Mouse (Mus musculus) hindbrain, embryonic 11.5 days (tissue): ENCODE measurements at regions not wholly inside any gene's neighbourhood (a gene's known extent, or its start where the extent isn't known, plus 50 kb on each side); places are given as distances from the start of the nearest gene placed in this dataset.

Experiments
- ATAC-seq: fragments of 200-750 bp; cut with Nextera tagmentation; 2 replicates; pipeline ENCODE4 v1.8.0; 2017; ENCODE audit warnings: mild to moderate bottlenecking, moderate TSS enrichment, moderate library complexity; ENCODE audit not compliant: low FRiP score
- DNase-seq: peaks from one replicate; pipeline ENCODE4 v3.0.0-alpha.2; 2015; ENCODE audit warnings: low spot score
- H3K27ac ChIP-seq: fragments of 300-500 bp; sonication (generic); 2 replicates; pipeline ENCODE4 v1.5.1; 2014; ENCODE audit warnings: mild to moderate bottlenecking, low read depth, low read length
- H3K27me3 ChIP-seq: fragments of 300-500 bp; sonication (generic); 2 replicates; pipeline ENCODE4 v1.6.1; 2014; ENCODE audit warnings: mild to moderate bottlenecking, low read length, moderate library complexity, mixed read lengths; ENCODE audit not compliant: control insufficient read depth, insufficient read depth
- H3K36me3 ChIP-seq: fragments of 300-500 bp; sonication (generic); 2 replicates; pipeline ENCODE4 v1.6.1; 2014; ENCODE audit warnings: mild to moderate bottlenecking, low read length, moderate library complexity, mixed read lengths; ENCODE audit not compliant: control insufficient read depth, insufficient read depth
- H3K4me1 ChIP-seq: fragments of 300-500 bp; sonication (generic); replicated peaks from 2 replicates; pipeline ENCODE4 v1.6.1; 2014; ENCODE audit warnings: low read length, mixed read lengths; ENCODE audit not compliant: control insufficient read depth, insufficient read depth
- H3K4me2 ChIP-seq: fragments of 300-500 bp; sonication (generic); replicated peaks from 2 replicates; pipeline ENCODE4 v1.6.1; 2014; ENCODE audit warnings: mild to moderate bottlenecking, low read depth, low read length
- H3K4me3 ChIP-seq: fragments of 300-500 bp; sonication (generic); 2 replicates; pipeline ENCODE4 v1.5.1; 2014; ENCODE audit warnings: low read depth, low read length
- H3K9ac ChIP-seq: fragments of 300-500 bp; sonication (generic); 2 replicates; pipeline ENCODE4 v1.6.1; 2014; ENCODE audit warnings: low read depth, low read length
- H3K9me3 ChIP-seq: fragments of 300-500 bp; sonication (generic); 2 replicates; pipeline ENCODE4 v1.6.1; 2016; ENCODE audit warnings: low read length; ENCODE audit not compliant: control insufficient read depth
- WGBS: fragments of 180-500 bp; shearing (Covaris S2); extraction: QIAGEN DNeasy Blood & Tissue Kit; methylation state at CpG from one replicate; pipeline ENCODE4 v1.1.7; 2014; 5-methylcytosine and 5-hydroxymethylcytosine counted together

DNA sequence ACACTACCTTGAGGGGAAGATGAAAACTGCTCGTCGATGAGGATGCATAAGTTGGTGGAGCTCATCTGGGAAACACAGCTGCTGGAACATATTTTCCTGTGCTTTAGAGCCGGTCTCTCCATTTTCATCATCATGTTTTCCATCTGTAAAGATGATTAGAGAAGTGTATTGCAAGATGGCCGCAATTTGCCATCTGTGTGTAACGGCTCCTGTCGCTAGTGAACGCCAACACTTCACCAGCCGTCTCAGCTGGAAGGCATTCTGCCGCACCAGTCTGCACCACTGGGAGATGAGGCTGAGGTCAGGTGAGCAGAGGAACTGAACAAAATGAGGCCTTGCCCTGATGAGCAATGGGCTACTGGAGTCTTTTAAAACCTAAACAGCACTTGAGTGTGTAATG is 57.4 kb downstream of the Gm21962 start:
- no peaks in the 10 kb centered on the region for H3K36me3 ChIP-seq
- H3K27ac ChIP-seq = no peak overlapping the region
- ATAC-seq = no peak
- H3K9me3 ChIP-seq = no peaks in the 10 kb centered on the region
- WGBS = 92% methylated on average over 9 of the region's 9 CpGs
- H3K4me1 ChIP-seq = no peaks in the 10 kb centered on the region
- no peak overlapping the region for H3K4me3 ChIP-seq
- H3K4me2 ChIP-seq = no peak overlapping the region
- no peak overlapping the region for H3K9ac ChIP-seq
- DNase-seq = no peak
- H3K27me3 ChIP-seq = no peaks in the 10 kb centered on the region

DNA sequence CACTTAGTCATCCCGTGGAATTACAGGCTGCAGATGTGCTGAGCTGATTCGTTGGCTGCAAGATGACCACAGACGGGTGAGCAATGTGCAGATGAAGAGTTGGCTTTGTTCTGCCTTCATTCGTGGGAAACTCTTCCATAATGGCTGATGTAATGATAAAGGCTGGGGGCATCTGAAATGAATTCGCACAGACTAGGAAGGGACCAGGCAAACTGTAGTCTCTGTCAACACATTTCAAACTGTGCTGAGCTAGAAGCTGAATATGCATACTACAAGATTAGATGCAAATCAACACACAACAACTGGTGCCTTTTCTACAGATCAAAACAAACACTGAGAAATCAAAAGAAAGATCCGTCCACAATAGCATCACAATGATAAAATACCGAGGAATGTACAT is 58.1 kb downstream of the Gm21962 start:
- H3K27ac ChIP-seq = no peak overlapping the region
- H3K4me2 ChIP-seq = no peak overlapping the region
- H3K4me3 ChIP-seq = no peak overlapping the region
- H3K27me3 ChIP-seq = no peaks in the 10 kb centered on the region
- no peaks in the 10 kb centered on the region for H3K9me3 ChIP-seq
- no peaks in the 10 kb centered on the region for H3K36me3 ChIP-seq
- WGBS = 72% methylated on average over 7 of the region's 7 CpGs
- H3K9ac ChIP-seq = no peak overlapping the region
- no peaks in the 10 kb centered on the region for H3K4me1 ChIP-seq
- ATAC-seq = no peak
- DNase-seq = no peak

DNA sequence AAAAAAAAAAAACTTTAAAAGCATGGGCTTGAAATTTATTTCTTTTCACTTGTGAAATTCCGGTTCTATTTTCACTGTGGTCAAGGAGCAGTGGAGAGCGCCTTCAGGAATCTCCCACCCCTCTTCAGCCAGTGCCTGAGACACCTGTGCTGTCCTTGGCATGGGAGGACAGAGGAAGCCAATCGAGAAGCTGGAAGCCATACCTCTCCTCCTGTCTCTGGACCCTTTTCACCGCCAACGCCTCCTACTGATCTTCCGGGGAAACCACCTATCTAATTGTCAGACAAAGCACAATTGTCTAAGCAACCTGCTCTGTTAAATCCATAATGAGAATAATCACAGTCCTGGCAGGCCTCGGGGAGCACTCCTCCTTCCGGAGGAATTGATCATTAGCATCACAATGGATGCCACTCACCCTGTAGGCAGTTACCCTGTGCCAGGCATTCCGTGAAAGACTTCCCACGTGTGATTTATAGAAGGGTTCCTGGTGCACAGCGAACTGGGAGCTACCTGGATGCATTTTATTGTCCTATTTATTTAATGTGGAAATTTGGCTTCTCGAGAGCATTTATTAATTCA is 66.0 kb downstream of the Gm21962 start:
- H3K4me2 ChIP-seq = no peak overlapping the region
- WGBS = 40% methylated on average over 12 of the region's 12 CpGs
- H3K36me3 ChIP-seq = no peaks in the 10 kb centered on the region
- H3K4me1 ChIP-seq = no peaks in the 10 kb centered on the region
- no peaks in the 10 kb centered on the region for H3K9me3 ChIP-seq
- no peak overlapping the region for H3K9ac ChIP-seq
- H3K27ac ChIP-seq = no peak overlapping the region
- no peak overlapping the region for H3K4me3 ChIP-seq
- ATAC-seq (peak; percentile 78), DNase-seq (peak; percentile 28)
- no peaks in the 10 kb centered on the region for H3K27me3 ChIP-seq

DNA sequence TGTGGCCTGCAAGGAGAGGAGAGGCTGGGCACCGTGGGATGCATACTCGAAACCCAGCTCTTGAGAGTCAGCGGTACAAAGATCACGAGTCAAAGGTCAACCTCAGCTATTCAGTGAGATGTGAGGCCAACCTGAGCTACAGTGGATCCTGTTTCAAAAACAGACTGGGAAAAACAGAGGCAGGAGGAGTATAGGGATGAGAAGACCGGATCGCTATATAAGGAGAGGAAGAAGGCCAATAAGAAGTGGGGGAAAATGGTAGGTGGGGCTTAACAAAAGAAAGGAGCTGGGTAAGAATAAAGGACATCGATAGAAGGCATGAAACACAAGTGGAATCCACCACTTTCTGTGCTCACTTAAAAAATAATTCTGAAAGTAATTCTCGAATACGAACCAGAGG is 70.2 kb downstream of the Gm21962 start:
- Histone ChIP-seq H3K4me3 (no peak overlapping the region), H3K9ac (no peak overlapping the region), H3K9me3 (no peaks in the 10 kb centered on the region), H3K4me2 (no peak overlapping the region), H3K27me3 (no peaks in the 10 kb centered on the region), H3K27ac (no peak overlapping the region), H3K36me3 (no peaks in the 10 kb centered on the region), H3K4me1 (no peaks in the 10 kb centered on the region)
- ATAC-seq = no peak
- DNase-seq = no peak
- 68% methylated on average over 9 of the region's 9 CpGs for WGBS

DNA sequence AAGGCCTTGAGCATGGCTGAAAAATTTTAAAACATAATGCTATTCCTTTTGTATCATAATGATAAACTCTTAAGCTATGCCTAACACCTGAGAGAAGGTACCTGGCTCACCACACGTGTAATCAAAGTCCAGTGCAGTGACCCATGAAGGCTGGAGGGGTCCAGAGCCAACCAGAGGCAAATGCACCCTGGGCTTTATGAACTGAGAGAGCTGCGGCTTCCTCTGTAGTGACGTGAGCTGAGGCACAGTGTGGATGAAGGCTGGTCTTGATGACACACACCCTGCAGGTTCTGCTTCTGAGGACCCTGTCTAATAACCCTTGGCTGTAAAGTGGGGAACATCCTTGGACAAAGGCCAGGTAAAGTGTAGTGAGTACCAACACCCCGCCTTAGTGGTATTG is 70.8 kb downstream of the Gm21962 start:
- Histone ChIP-seq H3K27me3 (no peaks in the 10 kb centered on the region), H3K9ac (no peak overlapping the region), H3K9me3 (no peaks in the 10 kb centered on the region), H3K4me2 (no peak overlapping the region), H3K4me3 (no peak overlapping the region), H3K27ac (no peak overlapping the region), H3K4me1 (no peaks in the 10 kb centered on the region), H3K36me3 (no peaks in the 10 kb centered on the region)
- WGBS = 82% methylated on average over 4 of the region's 4 CpGs
- ATAC-seq = no peak
- no peak for DNase-seq

DNA sequence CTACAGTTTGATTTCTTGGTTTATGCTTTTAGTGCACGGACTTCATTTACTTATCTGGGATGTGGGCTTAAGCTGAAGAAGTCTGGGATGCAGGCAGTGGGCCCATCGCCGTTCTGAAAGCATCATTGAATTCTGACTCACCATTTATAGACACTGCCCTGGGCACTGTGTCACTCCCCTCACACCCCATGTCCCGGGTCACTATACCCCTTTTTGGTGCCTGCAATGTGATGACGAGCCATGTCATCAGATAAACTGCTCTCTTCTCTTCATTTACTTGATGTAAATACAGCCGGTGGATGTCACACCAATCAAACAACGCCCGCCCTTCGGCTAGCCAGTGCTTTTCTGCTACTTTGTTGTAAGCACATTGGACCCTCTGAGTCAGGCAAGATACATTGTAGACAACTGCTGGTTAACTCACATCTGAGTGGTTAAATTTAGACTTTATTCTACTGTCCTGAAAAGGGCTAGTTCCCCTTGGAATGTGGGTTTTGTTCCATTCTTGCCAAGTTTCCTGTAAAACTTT is 80.5 kb downstream of the Gm21962 start:
- Histone ChIP-seq H3K9me3 (no peaks in the 10 kb centered on the region), H3K9ac (no peak overlapping the region), H3K27ac (no peak overlapping the region), H3K4me3 (no peak overlapping the region), H3K36me3 (no peaks in the 10 kb centered on the region), H3K4me1 (no peaks in the 10 kb centered on the region), H3K27me3 (no peaks in the 10 kb centered on the region), H3K4me2 (no peak overlapping the region)
- ATAC-seq (no peak), DNase-seq (no peak)
- 87% methylated on average over 9 of the region's 9 CpGs for WGBS

DNA sequence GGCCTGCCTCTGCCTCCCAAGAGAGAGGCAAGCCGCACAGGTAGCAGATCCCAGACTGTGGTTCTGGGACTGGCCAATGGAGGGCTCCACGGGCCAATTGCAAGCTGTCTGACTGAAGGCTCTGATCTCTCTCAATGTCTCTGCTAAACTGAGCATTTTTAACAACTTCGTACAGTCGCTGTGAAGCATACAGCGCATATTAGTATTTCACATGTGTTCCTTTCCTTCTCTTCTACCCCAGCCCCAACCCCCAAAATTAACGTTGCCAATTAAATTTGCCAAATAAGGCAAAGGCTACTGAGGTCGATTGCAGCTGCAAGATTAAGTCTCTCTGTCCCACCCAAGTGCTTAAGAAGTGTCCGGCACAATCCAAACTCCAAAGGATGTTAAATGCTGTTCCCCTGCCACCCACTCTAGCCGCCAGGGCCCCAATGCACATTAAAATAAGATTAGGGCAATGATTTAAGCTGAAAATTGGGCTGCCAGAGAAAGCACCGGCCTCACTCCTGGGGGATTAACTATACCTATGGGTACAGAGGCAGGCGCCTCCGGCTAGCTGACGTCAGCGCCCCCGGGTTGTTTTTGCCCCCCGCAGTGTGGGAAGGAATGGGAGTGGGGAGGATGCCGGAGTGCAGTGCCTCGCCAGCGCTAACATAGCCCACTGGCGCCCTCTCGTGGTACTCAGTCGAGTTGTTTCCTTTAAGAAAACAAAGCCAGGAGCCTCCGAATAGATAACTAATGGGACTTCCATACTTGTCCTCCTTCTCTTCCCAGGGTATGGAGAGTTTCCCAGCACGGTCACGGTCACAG is 81.3 kb downstream of the Gm21962 start:
- Histone ChIP-seq H3K4me1 (no peaks in the 10 kb centered on the region), H3K9ac (no peak overlapping the region), H3K27me3 (no peaks in the 10 kb centered on the region), H3K9me3 (no peaks in the 10 kb centered on the region), H3K4me2 (peak overlapping the region; percentile 36), H3K27ac (no peak overlapping the region), H3K4me3 (peak overlapping the region; percentile 6; the same call in 1 of the 2 replicates), H3K36me3 (no peaks in the 10 kb centered on the region)
- whole genome bisulfite sequencing = 20% methylated on average over 25 of the region's 25 CpGs
- ATAC-seq = peak; percentile 90
- DNase-seq = peak; percentile 93

DNA sequence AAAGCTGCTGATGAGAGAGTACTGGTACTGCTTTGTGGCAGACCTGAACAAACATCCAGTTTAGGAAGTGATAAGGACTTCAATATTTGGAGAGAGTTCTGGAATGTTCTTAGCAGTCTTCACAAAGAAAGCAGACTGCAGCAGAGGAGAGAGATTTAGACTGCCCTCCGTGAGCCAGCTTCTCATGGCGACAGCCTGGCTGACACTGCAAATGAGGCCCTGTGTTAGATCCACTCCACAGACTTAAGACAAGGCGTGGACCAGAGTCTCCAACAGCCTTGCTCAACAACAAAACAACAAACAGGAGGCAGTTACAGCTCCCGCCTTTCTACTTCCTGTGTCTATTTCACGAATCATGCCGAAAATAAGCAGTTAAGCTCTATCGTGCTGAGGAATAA is 81.9 kb downstream of the Gm21962 start:
- Histone ChIP-seq H3K27ac (no peak overlapping the region), H3K4me2 (no peak overlapping the region)

DNA sequence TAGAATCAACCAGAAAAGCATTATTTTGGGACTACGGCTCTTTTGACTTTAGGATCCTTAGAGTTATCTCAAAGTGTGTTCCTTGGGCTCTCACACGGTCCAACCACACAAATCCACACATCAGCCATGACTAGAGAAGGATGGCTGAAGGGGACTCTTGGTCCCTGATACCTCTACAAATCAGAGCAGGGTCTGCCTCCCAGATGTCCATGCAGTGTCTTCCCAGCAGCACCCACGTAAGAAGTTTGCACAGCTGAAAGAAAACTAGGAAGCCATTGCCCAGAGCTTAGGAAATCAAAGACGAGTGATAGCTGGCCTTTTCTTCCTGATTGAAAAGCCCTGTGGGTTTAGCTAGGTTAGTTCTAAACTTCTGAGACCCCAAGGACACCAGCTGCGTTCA is 84.1 kb downstream of the Gm21962 start:
- H3K9ac ChIP-seq = no peak overlapping the region
- WGBS = 83% methylated on average over 5 of the region's 5 CpGs
- no peaks in the 10 kb centered on the region for H3K36me3 ChIP-seq
- no peak overlapping the region for H3K4me2 ChIP-seq
- no peaks in the 10 kb centered on the region for H3K4me1 ChIP-seq
- DNase-seq = no peak
- no peak for ATAC-seq
- H3K27me3 ChIP-seq = no peaks in the 10 kb centered on the region
- H3K27ac ChIP-seq = no peak overlapping the region
- H3K4me3 ChIP-seq = no peak overlapping the region
- H3K9me3 ChIP-seq = no peaks in the 10 kb centered on the region

More for the DNA sequence above, 81.9 kb downstream of the Gm21962 start:
- Histone ChIP-seq H3K36me3 (no peaks in the 10 kb centered on the region), H3K9ac (no peak overlapping the region), H3K9me3 (no peaks in the 10 kb centered on the region), H3K4me3 (no peak overlapping the region), H3K27me3 (no peaks in the 10 kb centered on the region), H3K4me1 (no peaks in the 10 kb centered on the region)
- ATAC-seq = peak; percentile 25; the same call in 1 of the 2 replicates
- no peak for DNase-seq
- WGBS = 79% methylated on average over 7 of the region's 7 CpGs
